Mouse (Mus musculus): Measurements from ENCODE around the gene Cym.

DNA sequence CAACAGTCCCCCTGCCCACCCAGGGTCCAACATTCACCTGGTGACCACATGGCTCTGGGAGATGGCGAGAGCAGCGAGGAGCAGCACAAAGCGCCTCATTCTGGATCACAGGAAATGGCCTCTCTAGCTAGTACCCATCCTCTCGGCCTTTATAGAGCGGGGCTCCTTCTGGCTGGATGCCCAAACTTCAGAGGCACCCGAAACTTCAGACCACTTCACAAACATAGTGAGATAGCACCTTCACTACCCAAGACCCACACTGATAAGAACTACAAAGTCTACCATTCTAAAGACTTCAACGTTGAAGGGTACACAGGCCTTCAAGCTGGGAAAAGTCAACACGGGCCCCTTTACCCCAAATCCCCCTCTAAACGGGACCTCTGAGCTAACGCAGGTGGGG is at the start of gene Cym:
- no peak for TF ChIP-seq CTCF (IDR thresholded peaks at IDR 0.05; ENCODE audit: low read depth, low read length)
- TF ChIP-seq POLR2A (IDR thresholded peaks at IDR 0.05; ENCODE audit: extremely low read depth, insufficient read depth, low read length) = no peak
